Mouse (Mus musculus): Measurements from ENCODE around the gene Prdm11.

- TF ChIP-seq CTCF (IDR thresholded peaks at IDR 0.05; ENCODE audit: control insufficient read depth, insufficient read depth, low read length) (peak; percentile 78), POLR2A (IDR thresholded peaks at IDR 0.05; ENCODE audit: borderline replicate concordance, control insufficient read depth, low read depth, low read length) (no peak)
Observed at GRCm38 (mm10) chr2:92954404-92955114, 91.4 kb downstream of the Prdm11 start.
